Mouse (Mus musculus) olfactory bulb, adult 2 months (tissue): Measurements from ENCODE around the gene Dgcr2.

ENCODE experiments used
- CTCF ChIP-seq: fragments of 200-500 bp; IDR thresholded peaks from 2 replicates; pipeline ENCODE4 v1.5.1; 2012; ENCODE audit warnings: low read depth, mild to moderate bottlenecking, low read length, moderate library complexity; ENCODE audit not compliant: insufficient read depth
- POLR2A ChIP-seq: fragments of 200-500 bp; IDR thresholded peaks from 2 replicates; pipeline ENCODE4 v1.6.1; 2012; ENCODE audit warnings: mild to moderate bottlenecking, low read depth, low read length, moderate library complexity; ENCODE audit not compliant: insufficient read depth

DNA sequence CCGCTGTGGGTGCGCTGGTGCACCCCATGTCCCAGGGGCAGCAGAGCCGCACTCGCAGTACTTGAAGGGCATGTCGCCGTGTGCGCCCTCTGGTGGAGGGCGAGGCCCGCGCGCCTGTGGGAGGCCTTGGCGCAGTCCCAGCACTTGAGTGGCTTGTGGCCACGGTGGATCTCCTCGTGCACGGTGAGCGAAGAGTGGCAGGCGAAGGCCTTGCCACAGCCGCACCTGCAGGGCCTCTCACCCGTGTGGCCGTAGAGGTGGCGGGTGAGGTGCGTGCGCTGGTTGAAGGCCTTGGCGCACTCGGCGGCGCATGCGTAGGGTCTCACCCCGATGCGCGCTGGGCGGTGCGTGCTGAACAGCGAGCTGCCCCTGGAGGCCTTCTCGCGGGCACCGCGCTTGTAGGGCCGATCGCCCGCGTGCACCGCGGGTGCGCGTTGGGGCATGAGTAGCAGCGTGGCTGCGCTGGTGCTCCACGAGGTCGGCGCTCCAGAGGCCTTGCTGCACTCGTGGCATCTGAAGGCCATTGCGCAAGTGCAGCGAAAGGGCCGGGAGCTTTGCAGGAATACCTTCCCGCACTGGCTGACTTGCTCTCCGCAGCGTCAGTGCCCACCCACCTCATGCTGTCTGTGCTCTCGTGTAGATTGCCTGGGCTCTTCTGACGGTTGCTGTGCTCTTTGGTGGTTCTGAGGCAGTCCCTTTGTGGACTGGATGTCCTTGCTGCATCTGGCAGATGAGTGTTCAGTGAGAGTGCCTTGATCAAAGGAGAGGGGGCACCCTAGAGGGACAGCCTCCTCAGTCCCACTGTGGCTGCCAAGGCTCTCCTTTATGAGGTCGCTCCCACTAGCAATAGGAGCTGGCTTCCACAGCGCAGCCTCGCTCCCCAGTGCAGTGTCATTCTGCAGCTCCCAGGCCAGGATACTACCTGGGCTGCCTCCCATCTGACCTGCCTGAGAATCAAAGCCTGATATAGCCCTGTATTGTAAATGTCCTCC is 82.7 kb downstream of the Dgcr2 start:
- peak; percentile 100 for TF ChIP-seq CTCF
- peak; percentile 56 for TF ChIP-seq POLR2A
